Mouse (Mus musculus) forebrain, embryonic 16.5 days (tissue): ENCODE data around the gene Ms4a14. TPM values are rescaled to one million over a fixed set of nuclear protein-coding genes. Genes with fewer than 3 reads are reported as not detected.
"Not testable (repeated sequence)": the region's sequence is repeated elsewhere in the genome, so short reads cannot be mapped to it uniquely, and the experiment has no call there.

Experiments
- ATAC-seq: fragments of 200-750 bp; cut with Nextera tagmentation; 2 replicates; pipeline ENCODE4 v1.8.0; 2017; ENCODE audit warnings: mild to moderate bottlenecking, moderate library complexity
- H3K27ac ChIP-seq: fragments of 300-500 bp; sonication (generic); 2 replicates; pipeline ENCODE4 v1.5.1; 2014; ENCODE audit warnings: low read length, control low read depth
- H3K27me3 ChIP-seq: fragments of 300-500 bp; sonication (generic); replicated peaks from 2 replicates; pipeline ENCODE4 v1.6.1; 2014; ENCODE audit warnings: low read length; ENCODE audit not compliant: control insufficient read depth, insufficient read depth
- H3K36me3 ChIP-seq: fragments of 300-500 bp; sonication (generic); 2 replicates; pipeline ENCODE4 v1.6.1; 2014; ENCODE audit not compliant: control insufficient read depth, insufficient read depth
- H3K4me1 ChIP-seq: fragments of 300-500 bp; sonication (generic); replicated peaks from 2 replicates; pipeline ENCODE4 v1.6.1; 2014; ENCODE audit warnings: low read length; ENCODE audit not compliant: control insufficient read depth, insufficient read depth
- H3K4me2 ChIP-seq: fragments of 300-500 bp; sonication (generic); 2 replicates; pipeline ENCODE4 v1.6.1; 2014; ENCODE audit warnings: mild to moderate bottlenecking, low read length, control low read depth
- H3K4me3 ChIP-seq: fragments of 300-500 bp; sonication (generic); replicated peaks from 2 replicates; pipeline ENCODE4 v1.5.1; 2014; ENCODE audit warnings: mild to moderate bottlenecking, low read length, control low read depth
- H3K9ac ChIP-seq: fragments of 300-500 bp; sonication (generic); replicated peaks from 2 replicates; pipeline ENCODE4 v1.6.1; 2014; ENCODE audit warnings: low read depth, low read length, control low read depth
- H3K9me3 ChIP-seq: fragments of 300-500 bp; sonication (generic); 2 replicates; pipeline ENCODE4 v1.6.1; 2016; ENCODE audit warnings: low read length; ENCODE audit not compliant: control insufficient read depth
- WGBS: fragments of 180-500 bp; shearing (Covaris S2); extraction: QIAGEN DNeasy Blood & Tissue Kit; methylation state at CpG from one replicate; pipeline ENCODE4 v1.1.7; 2014; 5-methylcytosine and 5-hydroxymethylcytosine counted together
- polyA plus RNA-seq: library from polyadenylated mRNA; unstranded; fragments of >200 nt; fragmentation: Nextera tagmentation; extraction: Ambion mirVana; gene quantifications from 2 replicates; pipeline ENCODE4 v1.2.1, GENCODE M21; 2015

The Ms4a14 gene
- polyA plus RNA-seq, 1 experiment from 2014 or later, result not detected

DNA sequence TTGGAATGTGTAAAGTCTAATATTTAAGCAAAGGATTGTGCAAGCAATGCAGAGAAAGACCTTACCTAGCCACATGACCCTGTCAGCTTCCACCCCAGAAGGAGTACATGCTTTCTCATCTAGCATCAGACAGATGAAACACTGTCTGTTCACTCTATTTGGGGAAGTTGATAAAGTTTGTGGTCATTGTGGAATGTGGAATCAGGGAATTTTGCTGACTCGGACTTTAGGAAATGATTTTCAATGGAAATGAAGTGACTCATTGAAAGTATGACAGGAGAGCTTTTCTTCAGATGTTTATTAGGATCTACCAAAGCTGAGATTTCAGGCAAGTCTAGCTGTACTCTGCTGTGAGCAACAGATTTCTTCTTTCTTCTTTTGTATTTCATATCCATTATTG, 6.9 kb upstream of the Ms4a14 start:
- H3K4me3 ChIP-seq, result no peak overlapping the region
- H3K9me3 ChIP-seq, result no peaks in the 10 kb centered on the region; the same call in 1 of the 2 replicates
- no peak overlapping the region for H3K27ac ChIP-seq
- WGBS, result 82% methylated on average over 1 of the region's 1 CpGs
- no peak overlapping the region for H3K9ac ChIP-seq
- H3K36me3 ChIP-seq, result no peaks in the 10 kb centered on the region
- no peak overlapping the region for H3K4me2 ChIP-seq
- H3K4me1 ChIP-seq, result no peaks in the 10 kb centered on the region
- no peak for ATAC-seq
- H3K27me3 ChIP-seq, result no peaks in the 10 kb centered on the region

DNA sequence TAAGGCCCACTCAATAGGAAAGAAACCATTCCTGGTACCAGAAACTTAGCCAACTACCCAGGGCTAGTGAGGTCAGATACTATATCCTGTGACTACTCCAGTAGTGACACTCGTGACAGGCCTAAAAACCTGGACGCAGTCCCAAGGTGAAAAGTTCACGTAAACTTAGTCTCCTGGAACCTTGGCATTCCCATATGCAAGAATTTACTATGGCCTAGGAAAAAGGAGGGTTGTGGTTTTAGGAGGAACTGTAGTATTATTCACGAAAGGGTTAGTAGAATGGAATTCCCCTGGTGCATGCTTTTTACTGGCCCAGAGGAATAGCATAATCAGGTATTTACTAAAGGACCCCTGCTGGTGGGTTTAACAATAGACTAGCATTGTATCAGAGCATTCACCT, 2.5 kb upstream of the Ms4a14 start:
- H3K27ac ChIP-seq, result no peak overlapping the region
- no peaks in the 10 kb centered on the region for H3K36me3 ChIP-seq
- no peaks in the 10 kb centered on the region; the same call in 1 of the 2 replicates for H3K9me3 ChIP-seq
- H3K9ac ChIP-seq, result no peak overlapping the region
- ATAC-seq, result no peak
- H3K4me3 ChIP-seq, result no peak overlapping the region
- no peak overlapping the region for H3K4me2 ChIP-seq
- H3K4me1 ChIP-seq, result no peaks in the 10 kb centered on the region
- H3K27me3 ChIP-seq, result no peaks in the 10 kb centered on the region
- 87% methylated on average over 4 of the region's 4 CpGs for WGBS

DNA sequence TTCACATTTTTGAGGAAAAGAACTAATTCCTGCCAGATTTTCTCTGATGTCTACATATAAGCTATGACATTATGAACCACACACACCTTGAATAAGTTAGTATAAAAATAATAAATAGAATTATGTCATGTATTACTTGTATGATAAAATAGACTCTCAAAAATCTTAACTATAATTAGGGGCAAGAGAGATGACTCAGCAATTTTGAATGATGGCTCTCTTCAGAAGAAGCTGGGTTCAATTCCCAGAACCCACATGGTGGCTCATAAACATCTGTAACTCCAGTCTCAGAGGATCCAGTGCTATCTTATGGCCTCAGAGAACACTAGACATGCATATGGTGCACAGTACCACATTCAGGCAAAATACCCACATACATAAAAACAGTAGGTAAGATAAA, 5.4 kb downstream of the Ms4a14 start:
- Histone ChIP-seq H3K9ac (no peak overlapping the region), H3K4me2 (no peak overlapping the region), H3K36me3 (no peaks in the 10 kb centered on the region), H3K27me3 (no peaks in the 10 kb centered on the region), H3K27ac (no peak overlapping the region), H3K4me3 (no peak overlapping the region), H3K4me1 (no peaks in the 10 kb centered on the region), H3K9me3 (no peaks in the 10 kb centered on the region)
- ATAC-seq, result no peak

DNA sequence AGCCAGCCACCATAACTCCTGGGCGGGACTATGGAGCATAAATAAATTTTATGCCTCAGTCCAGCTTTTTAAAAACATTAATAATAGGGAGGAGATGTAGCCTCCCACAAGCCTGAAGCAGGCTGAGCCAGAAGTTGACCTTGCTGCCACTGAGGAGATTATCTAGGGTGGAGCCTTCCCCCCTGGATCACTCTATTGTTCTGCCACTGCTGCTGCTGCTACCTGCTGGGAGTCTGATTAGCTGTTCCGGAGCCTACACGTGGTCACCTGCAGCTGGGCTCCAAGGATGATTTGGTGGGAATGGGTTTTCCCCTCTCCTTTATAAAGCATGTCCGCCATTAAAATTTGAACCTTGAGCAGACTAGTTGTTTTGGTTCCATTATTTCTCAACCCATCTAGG, 14.7 kb downstream of the Ms4a14 start:
- H3K9me3 ChIP-seq, H3K36me3 ChIP-seq, H3K9ac ChIP-seq, H3K4me2 ChIP-seq, H3K4me3 ChIP-seq, H3K4me1 ChIP-seq, H3K27ac ChIP-seq, ATAC-seq, H3K27me3 ChIP-seq: not testable (repeated sequence)
- 33% methylated on average over 4 of the region's 4 CpGs for WGBS

DNA sequence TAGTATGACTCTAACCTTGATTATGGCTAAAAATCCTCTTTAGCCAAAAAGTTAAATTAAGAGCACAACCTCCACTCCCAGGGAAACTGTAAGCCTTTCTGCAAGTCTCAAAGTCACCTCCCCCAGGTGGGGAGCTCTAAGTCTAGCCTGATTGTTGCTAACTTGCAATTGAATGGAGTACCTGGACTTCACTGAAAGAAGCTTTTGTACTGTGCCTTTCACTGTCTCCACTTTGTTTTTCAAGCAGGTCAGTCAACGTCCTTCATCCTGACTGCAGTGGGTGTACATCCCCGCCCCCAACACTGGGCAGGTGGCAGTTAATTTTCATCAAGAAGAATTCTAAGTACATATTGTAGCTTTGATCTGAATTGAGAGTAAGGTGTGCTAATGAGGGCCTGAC, 15.3 kb downstream of the Ms4a14 start:
- Histone ChIP-seq H3K4me1 (no peaks in the 10 kb centered on the region), H3K36me3 (no peaks in the 10 kb centered on the region), H3K9me3 (no peaks in the 10 kb centered on the region), H3K27me3 (no peaks in the 10 kb centered on the region), H3K4me3 (no peak overlapping the region), H3K9ac (no peak overlapping the region), H3K27ac (no peak overlapping the region), H3K4me2 (no peak overlapping the region)
- no peak for ATAC-seq
- WGBS, result 34% methylated on average over 2 of the region's 2 CpGs

DNA sequence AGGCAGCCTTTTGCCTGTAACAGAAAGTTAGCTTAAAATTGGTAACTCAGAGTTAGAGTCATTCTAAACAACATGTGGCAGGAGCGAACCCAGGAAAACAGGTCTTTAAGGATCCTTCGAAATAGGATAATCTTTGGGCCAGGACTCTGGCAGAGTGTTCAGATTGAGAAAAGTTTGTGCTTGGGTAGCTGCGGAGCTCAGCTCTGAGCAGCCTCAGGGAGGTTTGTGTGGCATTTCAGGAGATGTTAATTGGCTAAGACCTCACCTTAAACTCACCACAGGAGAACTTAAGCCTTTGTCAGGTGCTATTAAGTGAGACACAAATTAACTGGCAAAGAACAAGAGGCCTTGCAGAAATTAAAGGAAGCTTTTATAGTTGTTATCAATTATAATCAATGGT, 20.6 kb downstream of the Ms4a14 start:
- peak overlapping the region; percentile 52 for H3K4me2 ChIP-seq
- WGBS, result 3% methylated on average over 3 of the region's 3 CpGs
- not testable (repeated sequence) for H3K27ac ChIP-seq, H3K27me3 ChIP-seq, H3K4me3 ChIP-seq, ATAC-seq, H3K9me3 ChIP-seq, H3K4me1 ChIP-seq, H3K36me3 ChIP-seq, H3K9ac ChIP-seq

DNA sequence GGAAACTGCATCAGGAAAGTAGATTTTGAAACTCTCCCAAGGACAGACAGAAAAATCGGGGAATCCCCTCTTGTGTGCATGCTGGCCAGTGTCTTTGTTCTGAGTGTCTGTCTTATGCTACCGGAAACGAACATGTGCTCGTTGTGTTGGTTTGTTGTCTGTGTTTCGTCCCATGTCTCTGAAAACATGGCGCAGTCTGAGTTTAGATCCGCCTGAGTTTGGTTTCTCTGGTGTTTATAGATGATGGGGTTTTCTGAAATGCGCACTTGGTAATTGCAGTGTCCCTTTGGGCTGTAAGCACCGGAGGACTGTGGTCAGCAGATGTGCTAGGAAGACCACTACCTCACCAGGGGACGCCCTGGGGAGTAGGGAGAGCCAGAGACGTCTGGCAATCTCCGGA, 21.3 kb downstream of the Ms4a14 start:
- Histone ChIP-seq H3K4me3 (peak overlapping the region; percentile 41), H3K27ac (no peak overlapping the region), H3K9me3 (no peaks in the 10 kb centered on the region), H3K27me3 (no peaks in the 10 kb centered on the region), H3K36me3 (no peaks in the 10 kb centered on the region), H3K4me1 (no peaks in the 10 kb centered on the region; the same call in 1 of the 2 replicates), H3K9ac (peak overlapping the region; percentile 49), H3K4me2 (peak overlapping the region; percentile 52)
- WGBS, result 10% methylated on average over 12 of the region's 12 CpGs
- no peak for ATAC-seq

DNA sequence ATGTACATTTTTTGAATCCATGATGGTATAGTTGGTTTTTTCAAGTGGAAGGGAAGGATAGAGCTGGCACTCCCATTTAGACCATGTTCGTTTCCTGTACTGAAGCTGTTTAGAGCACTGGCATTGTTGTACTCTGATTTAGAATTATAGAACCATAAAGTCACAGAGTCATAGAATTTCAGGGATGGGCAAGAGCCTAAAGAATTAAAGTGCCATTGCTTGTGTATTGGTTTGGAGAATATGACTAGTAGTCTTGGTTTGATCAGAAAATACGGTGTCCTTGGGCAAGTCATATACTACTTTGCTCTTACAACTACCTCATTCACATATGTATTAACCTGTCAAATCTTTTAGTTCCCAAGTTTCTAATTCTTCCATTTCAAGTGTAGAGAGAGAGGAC, 30.5 kb downstream of the Ms4a14 start, which contains the start of gene Ms4a5:
Gene Ms4a5, minus strand, starts transcription at position 101 of the 400 bp plus-strand sequence.
- Histone ChIP-seq H3K27me3 (no peaks in the 10 kb centered on the region), H3K9me3 (no peaks in the 10 kb centered on the region), H3K4me3 (no peak within 1 kb of the TSS), H3K27ac (no peak within 1 kb of the TSS), H3K4me2 (no peak within 1 kb of the TSS), H3K36me3 (no peaks in the 10 kb centered on the region), H3K4me1 (no peaks in the 10 kb centered on the region), H3K9ac (no peak within 1 kb of the TSS)
- 87% methylated on average over 2 of the region's 2 CpGs for WGBS
- ATAC-seq, result no peak

DNA sequence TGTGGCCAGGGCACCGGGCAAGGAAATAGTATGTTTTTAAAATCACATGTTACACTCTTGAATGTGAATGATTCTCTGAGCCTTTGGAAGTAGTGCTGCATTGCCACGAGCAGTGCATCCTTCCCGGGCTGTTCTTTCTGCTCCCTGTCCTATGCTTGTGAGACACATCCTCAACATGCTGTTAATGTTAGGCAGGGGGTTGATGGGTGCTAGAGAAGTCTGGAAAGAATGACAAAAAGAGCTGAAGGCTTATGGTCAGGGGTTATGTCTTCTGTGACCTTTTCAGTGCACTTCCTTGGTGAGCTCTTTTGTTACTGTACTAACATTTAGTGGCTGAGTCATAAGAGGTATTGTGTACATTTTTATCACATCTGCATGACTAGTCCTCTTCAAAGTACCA, 34.0 kb downstream of the Ms4a14 start:
- H3K27ac ChIP-seq, result no peak overlapping the region
- no peaks in the 10 kb centered on the region for H3K4me1 ChIP-seq
- H3K36me3 ChIP-seq, result no peaks in the 10 kb centered on the region
- no peak overlapping the region for H3K4me2 ChIP-seq
- no peak for ATAC-seq
- H3K9ac ChIP-seq, result no peak overlapping the region
- no peak overlapping the region for H3K4me3 ChIP-seq
- 93% methylated on average over 3 of the region's 3 CpGs for WGBS
- H3K9me3 ChIP-seq, result no peaks in the 10 kb centered on the region
- H3K27me3 ChIP-seq, result no peaks in the 10 kb centered on the region

DNA sequence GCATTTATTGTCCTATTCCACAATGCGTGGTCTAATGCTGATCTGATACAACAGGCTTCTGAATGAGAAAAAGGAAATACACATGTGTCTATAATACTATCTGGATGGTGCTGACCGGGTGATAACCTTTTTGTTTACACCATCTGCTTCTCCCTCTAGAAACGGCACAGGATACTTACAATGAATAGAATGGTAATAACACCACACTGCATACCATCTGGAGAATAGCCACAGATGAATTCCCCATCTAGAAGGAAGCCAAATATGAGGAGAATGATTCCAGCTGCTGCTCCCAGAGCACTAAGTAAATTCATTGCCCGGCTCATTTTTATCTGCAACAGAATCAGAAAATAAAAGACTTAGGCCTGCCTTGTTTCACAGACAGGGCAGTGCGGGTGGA, 37.8 kb downstream of the Ms4a14 start:
- no peaks in the 10 kb centered on the region for H3K36me3 ChIP-seq
- no peak overlapping the region for H3K4me2 ChIP-seq
- ATAC-seq, result no peak
- no peaks in the 10 kb centered on the region for H3K4me1 ChIP-seq
- H3K9me3 ChIP-seq, result no peaks in the 10 kb centered on the region
- H3K27me3 ChIP-seq, result no peaks in the 10 kb centered on the region
- H3K4me3 ChIP-seq, result no peak overlapping the region
- WGBS, result 65% methylated on average over 5 of the region's 5 CpGs
- no peak overlapping the region for H3K9ac ChIP-seq
- H3K27ac ChIP-seq, result no peak overlapping the region
